Mouse (Mus musculus) limb, embryonic 15.5 days (tissue): ENCODE data around the gene Usp18. TPM values are rescaled to one million over a fixed set of nuclear protein-coding genes. Genes with fewer than 3 reads are reported as not detected.

Source experiments
- ATAC-seq: fragments of 200-750 bp; cut with Nextera tagmentation; 2 replicates; pipeline ENCODE4 v1.8.0; 2017; ENCODE audit warnings: low read depth, moderate TSS enrichment; ENCODE audit not compliant: insufficient number of reproducible peaks, low FRiP score, low TSS enrichment
- H3K27ac ChIP-seq: fragments of 300-500 bp; sonication (generic); 2 replicates; pipeline ENCODE4 v1.5.1; 2015; ENCODE audit warnings: moderate library complexity, mild to moderate bottlenecking, inconsistent platforms
- H3K27me3 ChIP-seq: fragments of 300-500 bp; sonication (generic); 2 replicates; pipeline ENCODE4 v1.6.1; 2015; ENCODE audit warnings: inconsistent platforms
- H3K36me3 ChIP-seq: fragments of 300-500 bp; sonication (generic); 2 replicates; pipeline ENCODE4 v1.6.1; 2015; ENCODE audit warnings: inconsistent platforms
- H3K4me1 ChIP-seq: fragments of 300-500 bp; sonication (generic); 2 replicates; pipeline ENCODE4 v1.6.1; 2015; ENCODE audit warnings: inconsistent platforms
- H3K4me2 ChIP-seq: fragments of 300-500 bp; sonication (generic); 2 replicates; pipeline ENCODE4 v1.6.1; 2015; ENCODE audit warnings: mild to moderate bottlenecking, inconsistent platforms
- H3K4me3 ChIP-seq: fragments of 300-500 bp; sonication (generic); 2 replicates; pipeline ENCODE4 v1.5.1; 2015; ENCODE audit warnings: mild to moderate bottlenecking, inconsistent platforms
- H3K9ac ChIP-seq: fragments of 300-500 bp; sonication (generic); 2 replicates; pipeline ENCODE4 v1.6.1; 2015; ENCODE audit warnings: inconsistent platforms
- H3K9me3 ChIP-seq: fragments of 300-500 bp; sonication (generic); 2 replicates; pipeline ENCODE4 v1.6.1; 2016; ENCODE audit warnings: inconsistent platforms
- WGBS: fragments of 180-500 bp; shearing (Covaris S2); methylation state at CpG from one replicate; pipeline ENCODE4 v1.1.7; 2015; 5-methylcytosine and 5-hydroxymethylcytosine counted together
- polyA plus RNA-seq: library from polyadenylated mRNA; unstranded; fragments of >200 nt; fragmentation: Nextera tagmentation; extraction: Ambion mirVana; gene quantifications from 2 replicates; pipeline ENCODE4 v1.2.1, GENCODE M21; 2015

The Usp18 gene
- polyA plus RNA-seq, 1 experiment from 2014 or later: 2.0 TPM

DNA sequence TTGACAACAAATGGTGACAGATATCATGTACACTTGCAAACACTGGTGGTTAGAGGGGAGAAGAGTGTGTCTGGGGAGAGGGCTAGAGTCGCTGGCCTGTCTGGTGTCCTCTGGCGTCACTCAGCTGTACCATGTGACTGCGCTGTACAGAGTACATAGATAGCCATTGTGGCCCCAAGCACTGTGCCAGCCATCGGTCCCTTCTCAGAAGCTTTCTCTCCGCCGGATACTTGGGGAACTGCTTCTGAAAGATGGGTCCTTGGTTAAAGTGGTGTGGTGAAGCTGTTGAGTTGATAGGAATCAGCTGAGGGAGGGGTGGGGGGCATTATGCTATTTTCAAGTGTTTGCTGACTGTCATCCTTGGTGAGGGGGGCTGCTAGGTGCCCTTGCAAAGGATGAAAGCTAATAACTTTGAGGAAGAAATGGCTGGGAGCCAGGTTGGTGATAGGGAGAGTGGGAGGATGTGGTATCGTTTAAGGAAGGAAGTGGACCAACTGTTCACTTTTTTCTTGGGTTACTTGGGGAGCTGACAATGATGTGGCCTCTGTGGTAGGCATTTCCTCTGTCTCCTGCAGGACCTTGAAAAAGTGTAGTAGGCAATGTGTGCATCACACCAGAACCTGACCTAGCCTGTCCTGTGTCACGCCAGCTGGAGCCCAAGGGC is 30.9 kb upstream of the Usp18 start:
- Histone ChIP-seq H3K4me1 (peaks cover 19% of the 10 kb centered on the region), H3K36me3 (no peaks in the 10 kb centered on the region), H3K9me3 (no peaks in the 10 kb centered on the region), H3K27ac (no peak overlapping the region), H3K4me2 (no peak overlapping the region), H3K9ac (no peak overlapping the region), H3K27me3 (peaks cover 23% of the 10 kb centered on the region), H3K4me3 (no peak overlapping the region)
- ATAC-seq: no peak
- WGBS: 82% methylated on average over 8 of the region's 8 CpGs

DNA sequence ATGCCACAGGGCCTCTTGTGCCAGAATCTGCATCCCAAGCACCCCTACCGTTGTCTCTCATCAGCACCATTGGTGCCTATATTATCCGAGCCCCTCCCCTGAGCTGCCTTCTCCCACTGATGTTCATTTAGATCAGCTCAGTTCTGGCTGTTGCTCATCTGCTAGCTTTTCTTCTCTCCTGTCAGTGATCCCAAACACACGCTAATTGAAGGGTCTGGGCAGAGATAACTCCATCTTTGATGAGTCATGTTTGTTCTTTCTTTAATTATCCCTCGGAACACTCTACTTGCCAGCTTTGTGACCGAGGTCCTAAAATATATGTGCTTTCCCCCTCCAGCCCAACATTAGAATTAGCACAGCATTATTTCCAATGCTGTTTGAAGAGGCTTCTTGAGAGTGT is 30.4 kb upstream of the Usp18 start:
- Histone ChIP-seq H3K4me1 (peaks cover 17% of the 10 kb centered on the region), H3K9ac (no peak overlapping the region), H3K4me2 (no peak overlapping the region), H3K36me3 (no peaks in the 10 kb centered on the region), H3K4me3 (no peak overlapping the region), H3K9me3 (no peaks in the 10 kb centered on the region), H3K27ac (no peak overlapping the region), H3K27me3 (peaks cover 17% of the 10 kb centered on the region)
- ATAC-seq: no peak
- 64% methylated on average over 5 of the region's 5 CpGs for WGBS

DNA sequence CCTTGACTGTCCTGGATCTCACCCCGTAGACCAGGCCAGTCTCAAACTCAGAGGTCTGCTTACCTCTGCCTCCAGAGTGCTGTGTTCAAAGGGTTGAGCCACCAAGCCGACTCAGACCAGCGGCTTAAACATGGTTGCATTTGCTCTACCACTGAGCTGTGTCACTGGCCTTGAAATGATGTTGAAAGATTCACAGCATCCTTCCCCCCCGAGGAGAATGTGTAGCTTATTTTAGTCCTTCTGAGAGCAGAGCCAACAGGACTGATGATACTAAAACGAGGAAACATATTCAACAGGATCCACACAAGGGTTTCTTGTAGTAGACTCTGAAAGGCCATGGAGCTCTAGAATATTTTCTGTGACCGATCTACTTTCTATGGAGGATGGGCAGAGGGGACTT is 29.8 kb upstream of the Usp18 start:
- Histone ChIP-seq H3K4me3 (no peak overlapping the region), H3K27me3 (peaks cover 12% of the 10 kb centered on the region), H3K4me1 (peaks cover 11% of the 10 kb centered on the region), H3K9me3 (no peaks in the 10 kb centered on the region), H3K36me3 (no peaks in the 10 kb centered on the region), H3K27ac (no peak overlapping the region), H3K4me2 (no peak overlapping the region), H3K9ac (no peak overlapping the region)
- 79% methylated on average over 6 of the region's 6 CpGs for WGBS
- ATAC-seq: no peak

DNA sequence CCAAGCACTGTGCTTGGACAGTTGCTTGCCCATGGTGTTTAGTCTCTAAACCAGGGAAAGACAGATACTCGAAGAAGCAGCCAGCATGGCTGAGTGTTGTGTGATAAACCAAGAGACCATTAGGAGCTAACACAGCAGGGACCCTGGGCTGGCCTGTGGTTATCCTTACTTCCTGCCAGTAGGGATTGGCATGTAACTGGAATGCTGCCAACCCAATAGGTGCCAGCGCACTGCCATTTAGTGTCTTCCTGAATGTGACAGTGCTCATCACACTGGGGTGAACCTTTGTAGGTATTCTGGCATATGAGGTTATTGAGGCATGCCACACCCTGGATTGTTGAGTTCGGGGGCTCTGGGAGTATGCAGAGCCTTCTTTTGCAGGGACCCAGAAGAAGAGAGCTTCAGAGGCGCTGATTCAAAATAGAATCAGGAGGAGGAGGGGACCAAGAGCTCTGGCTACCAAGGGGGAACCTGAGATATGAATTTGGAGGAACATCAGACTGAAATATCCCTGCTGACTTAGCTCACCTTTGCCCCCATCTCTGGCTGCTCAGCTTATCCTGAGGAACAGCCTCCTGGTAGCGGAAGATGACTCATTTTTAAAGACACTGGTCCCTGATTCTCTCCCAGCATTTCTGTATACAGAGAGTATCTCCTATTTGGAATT is 29.0 kb upstream of the Usp18 start:
- H3K4me2 ChIP-seq: no peak overlapping the region
- no peaks in the 10 kb centered on the region for H3K36me3 ChIP-seq
- no peak overlapping the region for H3K4me3 ChIP-seq
- no peak overlapping the region for H3K27ac ChIP-seq
- peaks cover 3% of the 10 kb centered on the region; the same call in 1 of the 2 replicates for H3K4me1 ChIP-seq
- no peak for ATAC-seq
- 81% methylated on average over 5 of the region's 5 CpGs for WGBS
- peaks cover 3% of the 10 kb centered on the region; the same call in 1 of the 2 replicates for H3K27me3 ChIP-seq
- H3K9me3 ChIP-seq: no peaks in the 10 kb centered on the region
- no peak overlapping the region for H3K9ac ChIP-seq

DNA sequence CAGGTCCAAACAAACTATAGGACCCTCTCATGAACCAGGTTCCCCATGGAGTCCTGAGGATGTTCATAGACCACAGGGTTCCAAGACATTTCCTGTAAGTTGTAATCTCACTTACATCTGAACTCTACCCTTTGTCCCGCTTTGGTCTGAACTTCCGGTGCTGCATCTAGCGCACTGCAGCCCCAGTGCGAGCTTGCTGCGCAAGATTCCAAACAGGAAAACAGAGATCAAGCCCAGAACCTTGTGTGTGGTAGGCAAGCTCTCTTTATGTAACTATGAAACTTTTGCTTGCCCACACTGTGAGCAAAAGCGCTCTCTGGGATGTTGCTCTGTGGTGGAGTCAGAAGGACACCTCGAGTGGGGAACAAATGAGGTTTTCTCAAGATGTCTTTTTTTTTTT is 27.7 kb upstream of the Usp18 start:
- H3K4me3 ChIP-seq: no peak overlapping the region
- 87% methylated on average over 7 of the region's 7 CpGs for WGBS
- H3K27me3 ChIP-seq: no peaks in the 10 kb centered on the region
- no peaks in the 10 kb centered on the region for H3K4me1 ChIP-seq
- H3K27ac ChIP-seq: no peak overlapping the region
- ATAC-seq: no peak
- H3K4me2 ChIP-seq: no peak overlapping the region
- H3K36me3 ChIP-seq: no peaks in the 10 kb centered on the region
- no peaks in the 10 kb centered on the region for H3K9me3 ChIP-seq
- no peak overlapping the region for H3K9ac ChIP-seq

DNA sequence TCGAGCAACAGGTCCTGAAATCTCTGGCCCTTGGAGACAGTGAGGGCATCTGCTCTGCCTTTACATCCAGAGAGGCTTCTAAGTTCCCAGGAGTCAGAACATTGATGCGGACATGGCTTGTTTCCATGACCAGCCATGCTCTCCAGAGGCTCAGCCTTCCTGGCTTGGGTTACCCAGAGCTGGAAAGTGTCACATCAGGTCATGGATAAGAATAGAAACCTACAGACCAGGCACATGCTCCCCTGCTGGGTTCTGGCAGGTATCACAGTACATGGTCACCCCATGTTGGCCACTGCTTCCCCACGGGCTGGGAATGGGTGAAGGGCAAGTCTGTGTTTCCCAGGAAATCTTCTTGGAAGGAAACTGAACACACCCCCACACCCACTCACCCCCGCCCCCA is 26.3 kb upstream of the Usp18 start:
- H3K4me3 ChIP-seq: no peak overlapping the region
- no peaks in the 10 kb centered on the region for H3K9me3 ChIP-seq
- WGBS: 79% methylated on average over 4 of the region's 4 CpGs
- H3K4me2 ChIP-seq: no peak overlapping the region
- no peak for ATAC-seq
- no peaks in the 10 kb centered on the region for H3K27me3 ChIP-seq
- no peaks in the 10 kb centered on the region for H3K4me1 ChIP-seq
- H3K9ac ChIP-seq: no peak overlapping the region
- H3K27ac ChIP-seq: no peak overlapping the region
- H3K36me3 ChIP-seq: no peaks in the 10 kb centered on the region

DNA sequence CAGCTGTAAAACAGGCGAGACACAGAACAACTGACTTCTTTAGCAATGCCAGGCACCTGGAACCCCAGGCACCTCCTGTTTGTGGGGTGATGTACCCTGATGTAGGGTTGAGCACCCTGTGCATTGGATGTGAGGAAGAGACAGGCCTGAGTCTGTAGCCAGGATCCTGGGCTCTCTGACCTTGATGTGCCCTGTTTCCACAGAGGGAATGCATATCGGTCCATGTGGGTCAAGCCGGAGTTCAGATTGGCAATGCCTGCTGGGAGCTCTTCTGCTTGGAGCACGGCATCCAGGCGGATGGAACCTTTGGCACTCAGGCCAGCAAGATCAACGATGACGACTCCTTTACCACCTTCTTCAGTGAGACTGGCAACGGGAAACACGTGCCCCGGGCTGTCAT is 25.5 kb upstream of the Usp18 start:
- H3K36me3 ChIP-seq: no peaks in the 10 kb centered on the region
- H3K4me3 ChIP-seq: no peak overlapping the region
- H3K9me3 ChIP-seq: no peaks in the 10 kb centered on the region
- no peaks in the 10 kb centered on the region for H3K27me3 ChIP-seq
- no peak overlapping the region for H3K4me2 ChIP-seq
- H3K27ac ChIP-seq: no peak overlapping the region
- ATAC-seq: no peak
- WGBS: 85% methylated on average over 10 of the region's 10 CpGs
- no peaks in the 10 kb centered on the region for H3K4me1 ChIP-seq
- H3K9ac ChIP-seq: no peak overlapping the region

DNA sequence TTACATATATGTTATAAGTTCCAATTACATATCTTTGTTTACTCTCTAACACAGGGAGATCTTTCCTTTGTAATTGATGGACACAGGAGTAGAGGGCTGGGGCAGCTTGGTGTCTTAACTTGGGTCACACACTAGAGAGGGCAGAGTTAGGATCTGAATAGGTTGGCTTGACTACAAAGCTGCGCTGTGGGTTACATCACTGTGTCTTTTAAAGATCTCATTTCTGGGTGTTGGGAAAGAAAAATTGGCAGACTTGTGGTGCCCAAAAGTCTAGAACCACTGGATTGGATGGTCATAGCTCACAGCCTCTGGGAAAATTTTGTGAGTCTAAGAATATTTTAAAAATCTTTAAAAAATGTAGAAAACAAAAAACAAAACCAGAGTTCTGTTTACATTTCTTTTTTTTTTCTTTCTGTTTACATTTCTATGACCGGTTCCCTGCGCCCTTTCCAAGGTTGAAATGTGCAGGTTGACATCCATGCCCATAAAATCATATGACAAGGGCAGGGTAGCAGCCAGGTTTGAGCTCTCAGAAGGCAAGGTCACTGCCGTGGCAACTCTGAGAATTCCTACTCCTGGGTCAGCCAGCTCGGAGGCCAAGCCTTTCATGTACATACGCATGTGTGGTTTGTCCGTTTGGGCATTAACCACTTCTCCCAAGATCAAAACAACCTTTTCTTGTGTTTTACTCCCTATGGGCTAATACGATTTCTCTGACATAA is 23.7 kb upstream of the Usp18 start:
- no peak overlapping the region for H3K4me3 ChIP-seq
- no peak for ATAC-seq
- 86% methylated on average over 8 of the region's 8 CpGs for WGBS

DNA sequence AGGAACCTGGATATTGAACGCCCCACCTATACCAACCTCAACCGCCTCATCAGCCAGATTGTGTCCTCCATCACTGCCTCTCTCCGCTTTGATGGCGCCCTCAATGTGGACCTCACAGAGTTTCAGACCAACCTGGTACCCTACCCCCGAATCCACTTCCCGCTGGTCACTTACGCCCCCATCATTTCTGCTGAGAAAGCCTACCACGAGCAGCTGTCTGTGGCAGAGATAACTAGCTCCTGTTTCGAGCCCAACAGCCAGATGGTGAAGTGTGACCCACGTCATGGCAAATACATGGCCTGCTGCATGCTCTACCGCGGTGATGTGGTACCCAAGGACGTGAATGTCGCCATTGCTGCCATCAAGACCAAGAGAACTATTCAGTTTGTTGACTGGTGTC is 22.7 kb upstream of the Usp18 start:
- Histone ChIP-seq H3K9me3 (no peaks in the 10 kb centered on the region), H3K4me2 (no peak overlapping the region), H3K27ac (no peak overlapping the region), H3K9ac (no peak overlapping the region), H3K4me1 (no peaks in the 10 kb centered on the region), H3K36me3 (no peaks in the 10 kb centered on the region), H3K4me3 (no peak overlapping the region), H3K27me3 (no peaks in the 10 kb centered on the region)
- WGBS: 94% methylated on average over 14 of the region's 14 CpGs
- ATAC-seq: no peak

More for the DNA sequence above, 23.7 kb upstream of the Usp18 start:
- no peaks in the 10 kb centered on the region for H3K9me3 ChIP-seq
- H3K27me3 ChIP-seq: no peaks in the 10 kb centered on the region
- no peak overlapping the region for H3K4me2 ChIP-seq
- H3K4me1 ChIP-seq: no peaks in the 10 kb centered on the region
- no peak overlapping the region for H3K9ac ChIP-seq
- H3K36me3 ChIP-seq: no peaks in the 10 kb centered on the region
- no peak overlapping the region for H3K27ac ChIP-seq

DNA sequence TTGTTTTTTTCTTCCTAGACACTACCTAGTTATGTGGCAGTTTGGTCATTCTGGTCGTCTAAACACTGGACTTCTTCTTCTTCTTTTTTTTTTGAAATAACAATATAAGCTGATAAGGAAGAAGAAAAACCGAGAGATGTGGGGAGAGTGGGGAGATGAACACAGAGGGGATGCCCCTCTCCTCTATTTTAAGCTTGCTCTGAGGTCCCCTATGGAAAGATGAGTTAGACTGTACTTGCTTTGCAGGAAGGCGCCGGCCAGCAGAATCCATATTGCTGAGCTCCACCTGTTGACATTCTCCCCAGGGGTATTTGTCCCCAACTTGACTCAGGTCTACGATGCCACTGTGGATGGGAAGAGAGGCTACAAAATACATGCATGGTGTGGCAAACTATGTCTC is 21.6 kb upstream of the Usp18 start:
- Histone ChIP-seq H3K27ac (no peak overlapping the region), H3K36me3 (no peaks in the 10 kb centered on the region), H3K9me3 (no peaks in the 10 kb centered on the region), H3K9ac (no peak overlapping the region), H3K4me3 (no peak overlapping the region), H3K27me3 (no peaks in the 10 kb centered on the region), H3K4me1 (no peaks in the 10 kb centered on the region), H3K4me2 (no peak overlapping the region)
- no peak for ATAC-seq
- WGBS: 78% methylated on average over 5 of the region's 5 CpGs

DNA sequence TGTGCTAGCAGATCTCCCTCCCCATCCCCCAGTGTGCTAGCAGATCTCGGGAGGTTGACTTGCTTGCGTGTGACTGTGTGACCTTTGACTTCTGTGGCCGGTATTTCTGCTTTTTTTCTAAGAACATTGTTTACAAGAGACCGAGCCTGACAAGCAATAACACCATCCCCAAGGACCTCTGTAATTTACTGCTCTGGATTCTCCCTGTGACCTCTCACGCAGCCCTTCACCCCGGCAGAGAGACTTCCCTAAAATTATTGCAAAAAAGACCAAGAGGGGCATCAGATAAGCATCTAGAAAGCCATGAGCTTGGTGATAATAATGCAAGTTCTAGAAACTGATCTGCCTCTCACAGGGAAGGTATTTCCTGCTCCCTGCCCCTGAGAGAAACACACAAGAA is 20.7 kb upstream of the Usp18 start:
- WGBS: 12% methylated on average over 6 of the region's 6 CpGs
- Histone ChIP-seq H3K36me3 (no peaks in the 10 kb centered on the region), H3K4me1 (no peaks in the 10 kb centered on the region), H3K9me3 (no peaks in the 10 kb centered on the region), H3K27me3 (no peaks in the 10 kb centered on the region), H3K4me3 (no peak overlapping the region), H3K4me2 (no peak overlapping the region), H3K9ac (no peak overlapping the region), H3K27ac (no peak overlapping the region)
- ATAC-seq: no peak

DNA sequence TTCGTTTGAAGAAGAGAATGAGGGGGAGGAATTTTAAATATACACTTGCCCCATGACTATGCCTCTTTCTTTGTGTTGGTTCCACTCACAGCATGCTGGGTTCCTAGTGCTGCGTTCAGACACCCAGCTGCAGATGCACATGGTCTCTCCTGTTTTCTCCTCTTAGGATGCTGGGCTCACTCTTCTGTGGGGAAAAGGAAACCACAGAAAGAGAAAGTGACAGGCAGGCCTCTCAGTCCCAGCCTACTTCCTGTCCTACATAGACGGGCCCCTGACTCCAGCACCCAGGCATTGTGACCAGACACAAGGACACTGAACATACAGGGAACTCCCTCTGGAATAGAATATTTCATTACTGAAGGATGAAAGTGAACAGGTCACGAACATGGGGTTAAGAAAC is 19.7 kb upstream of the Usp18 start:
- no peak overlapping the region for H3K9ac ChIP-seq
- no peaks in the 10 kb centered on the region for H3K9me3 ChIP-seq
- H3K27ac ChIP-seq: no peak overlapping the region
- no peak overlapping the region for H3K4me3 ChIP-seq
- 66% methylated on average over 4 of the region's 4 CpGs for WGBS
- ATAC-seq: no peak
- H3K27me3 ChIP-seq: no peaks in the 10 kb centered on the region
- no peaks in the 10 kb centered on the region for H3K36me3 ChIP-seq
- H3K4me2 ChIP-seq: no peak overlapping the region
- no peaks in the 10 kb centered on the region for H3K4me1 ChIP-seq
